Mouse (Mus musculus) CH12F3 (cell line): ENCODE measurements around the gene Ints11.

Experiments used
- in situ Hi-C: fragments of 300-500 bp; cut with MboI; formaldehyde crosslinking; loops from 2 replicates; pipeline ENCODE4 v1.14.3; 2020; ENCODE audit warnings: low sequenced_read_pairs

Gene Ints11

DNA sequence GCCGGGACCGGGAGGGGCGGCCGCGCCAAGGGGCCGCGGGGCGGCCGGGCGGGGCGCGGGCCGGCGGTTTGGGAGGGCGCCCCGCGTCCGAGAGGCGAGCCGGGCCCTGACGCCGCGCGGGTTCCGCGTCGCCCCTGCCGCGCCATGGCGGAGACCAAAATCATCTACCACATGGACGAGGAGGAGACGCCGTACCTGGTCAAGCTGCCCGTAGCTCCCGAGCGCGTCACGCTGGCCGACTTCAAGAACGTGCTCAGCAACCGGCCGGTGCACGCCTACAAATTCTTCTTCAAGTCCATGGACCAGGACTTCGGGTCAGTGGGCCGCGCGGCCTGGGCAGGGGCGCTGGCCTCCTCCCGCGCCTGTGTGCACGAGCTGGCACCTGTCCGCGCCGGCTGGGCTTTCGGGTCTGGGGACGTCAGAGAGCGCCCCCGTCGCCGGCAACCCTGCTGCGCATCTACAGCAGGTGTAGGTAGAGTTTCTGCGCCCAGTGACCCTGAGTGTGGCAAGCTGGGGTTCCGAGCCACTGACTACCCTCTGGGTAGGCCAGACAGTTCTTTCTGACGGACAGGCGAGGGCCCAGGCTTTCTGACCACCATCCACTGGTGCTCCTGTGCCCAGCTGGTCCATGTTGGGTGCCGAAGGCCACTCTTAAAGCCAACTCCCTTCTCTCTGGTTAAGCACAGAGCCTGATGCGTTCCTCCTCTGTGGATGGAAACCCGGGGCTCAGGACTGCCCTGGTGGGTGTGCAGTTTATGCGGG is 21.6 kb upstream of the Ints11 start:
- in situ Hi-C loops = no loop called here

- in situ Hi-C loops = no loop called here
Observed at GRCm38 (mm10) chr4:155848434-155849095, 20.8 kb upstream of the Ints11 start.

- in situ Hi-C loops = no loop called here
Observed at GRCm38 (mm10) chr4:155849391-155849790, 20.0 kb upstream of the Ints11 start.

DNA sequence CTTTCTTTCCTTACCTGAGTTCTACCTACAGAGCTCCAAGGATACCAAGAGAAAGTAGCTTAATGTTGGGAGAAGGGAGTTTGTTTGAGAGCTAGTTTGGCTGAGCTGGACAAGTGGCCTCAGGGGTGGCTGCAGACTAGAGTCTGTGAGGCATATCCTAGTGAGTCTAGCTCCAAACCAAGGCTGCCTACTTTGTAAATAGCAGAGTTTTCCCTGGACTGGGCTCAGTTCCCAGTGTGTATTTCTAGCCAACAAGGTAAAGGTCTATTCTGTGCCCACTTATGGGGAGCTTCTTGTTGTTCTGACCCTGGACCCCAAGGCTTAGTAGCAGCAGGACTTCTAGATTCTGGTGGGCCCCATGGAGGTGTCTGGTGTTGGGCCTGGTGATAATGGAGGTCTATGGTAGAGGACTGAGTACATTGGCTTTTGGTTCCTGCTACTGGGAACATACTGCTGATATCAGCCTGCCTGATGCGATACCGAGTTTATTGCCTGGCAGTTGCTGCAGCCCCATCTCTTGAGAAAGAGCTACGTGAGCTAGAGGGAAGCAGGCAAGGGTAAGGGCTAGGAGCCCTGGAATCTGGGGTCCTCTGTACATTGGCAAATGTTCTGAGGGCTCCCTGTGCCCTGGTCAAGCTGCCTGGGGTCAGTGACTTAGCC is 19.4 kb upstream of the Ints11 start:
- in situ Hi-C loops = no loop called here

DNA sequence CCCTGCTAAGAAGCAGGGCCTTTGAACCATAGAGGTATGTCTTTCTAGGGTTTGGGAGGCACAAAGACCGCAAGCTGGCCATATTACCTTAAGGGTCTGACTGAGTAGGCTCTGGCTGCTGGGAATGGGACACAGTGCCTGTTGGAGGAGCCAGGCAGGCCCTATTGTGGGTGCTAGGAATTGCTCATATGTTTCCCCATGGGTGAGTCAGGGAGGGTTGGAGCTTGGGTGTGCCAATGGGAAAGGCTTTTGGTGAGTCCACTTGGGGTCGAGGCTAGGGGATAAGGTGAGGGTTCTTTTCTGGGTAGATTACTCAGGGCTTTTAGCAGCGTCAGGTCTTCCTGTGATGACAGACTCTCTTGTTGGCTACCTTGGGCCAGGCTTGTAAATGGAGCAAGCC is 18.0 kb upstream of the Ints11 start:
- in situ Hi-C loops = no loop called here

DNA sequence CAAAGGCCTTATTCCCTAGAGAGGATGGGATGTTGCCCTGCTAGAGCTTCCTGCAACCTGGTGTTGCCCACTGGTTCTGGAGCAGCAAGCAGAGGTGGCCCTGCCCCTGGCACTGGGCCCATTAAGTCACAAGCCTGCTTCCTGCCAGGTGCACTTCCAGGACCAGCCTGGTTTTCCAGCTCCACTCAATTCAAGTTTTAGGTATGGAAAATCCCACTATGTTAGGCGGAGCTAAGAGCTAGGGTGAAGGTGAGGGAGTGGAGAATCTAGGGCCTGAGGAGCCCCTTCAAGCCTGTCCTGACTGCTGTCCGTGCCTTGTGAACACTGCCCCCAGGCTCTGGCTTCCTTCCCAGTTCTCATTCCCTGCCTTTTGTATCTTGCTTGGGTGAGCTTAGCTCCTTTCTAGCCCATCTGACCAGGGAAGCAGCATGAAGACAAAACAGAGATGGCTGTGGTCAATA is 17.4 kb upstream of the Ints11 start:
- in situ Hi-C loops = no loop called here

GRCm38 (mm10) chr4:155853421-155853820 is 15.9 kb upstream of the Ints11 start:
- in situ Hi-C loops = no loop called here

DNA sequence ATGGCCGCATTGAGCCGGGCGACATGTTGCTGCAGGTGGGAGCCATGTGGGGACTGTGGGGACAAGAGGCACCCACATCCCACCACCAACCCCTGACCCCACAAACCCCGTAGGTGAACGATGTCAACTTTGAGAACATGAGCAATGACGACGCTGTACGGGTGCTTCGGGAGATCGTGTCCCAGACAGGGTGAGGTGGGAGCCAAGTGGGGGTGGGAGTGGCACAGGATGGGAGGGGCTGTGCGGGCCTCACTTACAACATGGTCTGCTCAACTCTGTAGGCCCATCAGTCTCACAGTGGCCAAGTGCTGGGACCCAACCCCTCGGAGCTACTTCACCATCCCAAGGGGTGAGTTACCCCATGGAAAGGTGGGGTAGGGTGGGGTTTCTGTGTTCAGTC is 14.4 kb upstream of the Ints11 start:
- in situ Hi-C loops = no loop called here

GRCm38 (mm10) chr4:155856071-155856470 is 13.3 kb upstream of the Ints11 start:
- in situ Hi-C loops = no loop called here

DNA sequence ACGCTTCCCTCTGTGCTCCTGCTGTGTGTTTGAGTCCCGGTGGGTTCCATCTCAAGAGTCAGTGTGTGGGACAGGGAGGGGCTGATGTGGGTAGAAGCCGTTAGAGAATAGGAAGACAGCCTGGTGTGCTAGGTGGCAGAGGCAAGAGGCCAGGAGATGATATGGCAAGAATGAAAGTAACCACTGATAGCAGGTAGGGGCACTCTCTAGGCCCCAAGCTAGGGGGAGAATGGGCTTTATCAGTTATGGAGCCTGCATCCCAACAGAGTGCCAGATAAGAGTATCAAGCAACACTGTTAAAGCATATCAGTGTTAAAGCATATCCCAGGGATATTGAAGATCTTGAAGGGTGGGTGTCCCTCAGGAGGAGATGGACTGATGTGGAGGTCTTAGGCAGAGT is 12.5 kb upstream of the Ints11 start:
- in situ Hi-C loops = no loop called here

DNA sequence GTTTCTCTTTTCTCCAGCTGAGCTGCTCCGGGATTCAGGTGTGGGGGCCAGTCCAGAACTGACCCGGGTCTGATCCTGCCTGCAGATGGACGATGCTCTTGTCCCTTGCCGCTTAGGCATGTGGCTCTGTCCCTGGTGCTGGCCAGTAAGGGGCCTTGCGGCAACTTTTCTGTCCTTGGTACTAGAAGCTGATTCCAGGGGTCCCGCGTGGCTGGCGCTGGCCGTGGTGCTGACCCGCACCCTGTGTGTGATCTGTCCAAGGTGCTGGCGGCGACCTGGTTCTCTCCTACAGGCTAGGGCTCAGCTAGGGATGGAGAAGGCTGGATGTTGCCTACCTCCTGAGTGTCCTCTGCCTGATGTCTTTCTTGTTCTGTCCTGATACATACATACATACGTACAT is 10.0 kb upstream of the Ints11 start:
- in situ Hi-C loops = no loop called here

GRCm38 (mm10) chr4:155861787-155862186 is 7.6 kb upstream of the Ints11 start:
- in situ Hi-C loops = no loop called here

- in situ Hi-C loops = no loop called here
Observed at GRCm38 (mm10) chr4:155863001-155863400, 6.3 kb upstream of the Ints11 start, which contains the start of gene Tas1r3. Gene Tas1r3, minus strand, starts transcription at chr4:155863362.

GRCm38 (mm10) chr4:155868614-155869298 is 590 bp upstream of the Ints11 start:
- in situ Hi-C loops = no loop called here

DNA sequence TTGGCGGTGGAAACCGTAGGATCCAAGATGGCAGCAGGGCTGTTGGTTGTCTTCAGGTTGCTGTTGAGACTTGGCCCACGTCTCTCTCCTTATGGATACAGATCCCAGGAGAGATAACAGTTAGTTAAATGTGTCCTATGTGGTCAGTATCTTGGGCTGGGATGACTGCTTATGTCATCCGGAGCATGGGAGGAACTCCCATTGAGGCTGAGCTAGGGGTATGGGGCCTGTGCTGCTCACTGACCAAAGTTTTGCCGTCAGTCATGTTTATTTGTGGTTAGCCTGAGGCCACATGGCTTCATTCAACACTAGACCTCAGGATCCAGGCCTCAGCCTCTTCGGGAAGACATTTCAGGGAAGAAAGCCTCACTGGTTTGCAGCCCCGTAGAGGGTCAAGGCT is 2.1 kb downstream of the Ints11 start:
- in situ Hi-C loops = no loop called here

DNA sequence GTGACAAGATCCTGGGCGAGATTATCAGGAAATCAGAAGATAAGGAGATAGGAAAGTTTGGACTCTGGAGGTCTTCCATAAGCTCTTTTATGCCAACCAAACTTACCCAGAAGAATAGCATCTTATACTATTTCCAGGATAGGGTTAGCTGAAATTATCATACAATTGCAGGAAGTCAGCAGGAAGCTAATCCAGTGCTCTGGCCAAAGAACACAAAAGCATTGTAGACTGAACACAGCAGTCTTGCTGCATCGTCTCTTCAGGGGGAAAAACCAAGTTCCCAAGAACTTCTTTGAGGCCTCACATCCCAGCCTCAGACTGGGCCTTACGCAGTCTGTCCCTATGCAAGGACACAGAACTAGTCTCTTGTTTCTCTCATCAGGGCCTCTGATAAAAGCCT is 14.2 kb downstream of the Ints11 start:
- in situ Hi-C loops = no loop called here

DNA sequence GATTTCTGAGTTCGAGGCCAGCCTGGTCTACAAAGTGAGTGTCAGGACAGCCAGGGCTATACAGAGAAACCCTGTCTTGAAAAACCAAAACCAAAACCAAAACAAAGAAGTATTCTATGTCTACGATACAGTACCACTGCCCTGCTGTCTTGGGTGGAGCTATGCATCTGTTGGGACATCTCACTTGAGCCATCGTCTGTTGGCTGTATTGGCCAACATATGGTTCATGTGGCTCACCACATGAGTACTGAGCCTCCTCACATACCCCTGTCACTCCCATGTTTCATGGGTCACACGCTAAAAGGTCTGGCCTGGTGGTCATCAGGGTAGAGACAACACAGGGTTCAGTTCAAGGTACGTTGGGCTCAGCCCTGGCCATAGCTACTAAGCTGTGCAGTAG is 17.0 kb downstream of the Ints11 start:
- in situ Hi-C loops = no loop called here

DNA sequence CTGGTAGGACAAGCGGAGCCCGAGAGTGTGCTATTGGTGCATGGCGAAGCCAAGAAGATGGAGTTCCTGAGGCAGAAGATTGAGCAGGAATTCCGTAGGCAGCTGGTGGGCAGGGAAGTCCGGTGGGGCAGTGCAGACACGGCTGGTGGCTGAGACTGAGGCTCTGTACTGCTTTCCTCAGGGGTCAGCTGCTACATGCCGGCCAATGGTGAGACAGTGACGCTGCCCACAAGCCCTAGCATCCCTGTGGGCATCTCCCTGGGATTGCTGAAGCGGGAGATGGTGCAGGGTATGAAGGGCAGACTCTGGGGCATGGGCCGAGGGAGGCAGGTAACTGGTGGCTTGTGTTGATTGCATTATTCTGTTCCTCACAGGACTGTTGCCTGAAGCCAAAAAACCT is 18.3 kb downstream of the Ints11 start:
- in situ Hi-C loops = no loop called here

DNA sequence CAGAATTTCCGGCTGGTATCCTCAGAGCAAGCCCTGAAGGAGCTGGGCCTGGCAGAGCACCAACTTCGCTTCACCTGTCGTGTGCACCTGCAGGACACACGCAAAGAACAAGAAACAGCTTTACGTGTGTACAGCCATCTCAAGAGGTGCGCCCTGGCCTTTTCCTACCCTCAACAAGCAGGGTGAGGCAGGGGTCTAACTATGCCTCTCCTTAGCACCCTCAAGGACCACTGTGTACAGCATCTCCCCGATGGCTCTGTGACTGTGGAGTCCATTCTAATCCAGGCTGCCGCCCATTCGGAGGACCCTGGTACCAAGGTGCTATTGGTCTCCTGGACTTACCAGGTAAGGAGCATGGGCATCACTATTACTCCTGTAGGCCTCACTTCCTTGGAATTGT is 18.8 kb downstream of the Ints11 start:
- in situ Hi-C loops = no loop called here

DNA sequence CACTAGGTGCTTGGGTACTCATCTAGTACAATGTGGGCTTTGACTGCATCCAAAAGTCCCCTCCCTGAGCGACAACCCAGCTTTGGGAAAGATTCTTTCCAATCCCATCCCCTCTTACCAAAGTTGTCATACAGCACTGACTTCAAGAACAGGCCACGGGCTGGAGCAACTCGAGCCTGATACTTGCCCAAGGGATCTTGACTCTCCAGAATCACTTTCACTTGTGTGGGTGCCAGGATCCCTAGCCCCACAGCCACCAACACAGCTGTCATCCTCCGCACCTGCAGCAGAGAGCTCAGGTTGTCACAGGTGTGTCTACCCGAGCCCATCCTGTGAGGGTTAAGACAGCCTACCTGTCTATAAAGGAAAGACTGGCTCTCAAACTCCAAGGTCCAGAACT is 20.0 kb downstream of the Ints11 start:
- in situ Hi-C loops = no loop called here

DNA sequence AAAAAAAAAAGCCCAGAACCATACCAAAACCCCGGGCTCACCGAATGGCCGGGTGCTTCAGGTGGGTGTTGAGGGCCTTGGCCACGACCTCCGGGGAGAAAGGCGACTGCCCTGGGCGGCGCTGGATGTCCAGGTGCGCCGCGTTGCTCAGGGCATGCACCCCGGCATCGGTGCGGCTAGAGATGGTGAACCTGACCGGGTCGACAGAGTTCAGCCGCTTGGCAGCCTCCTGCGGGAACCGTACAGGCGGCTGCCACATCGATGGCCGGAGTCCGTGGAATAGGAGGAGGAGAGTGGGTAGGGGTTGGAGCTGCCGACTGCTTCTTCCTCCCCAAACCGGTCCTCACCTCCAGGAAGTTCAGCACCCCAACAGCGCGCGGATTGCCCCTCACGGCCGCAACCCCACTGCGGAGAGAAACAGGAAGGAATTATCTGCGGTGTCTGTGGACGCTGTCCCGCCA is 21.7 kb downstream of the Ints11 start:
- in situ Hi-C loops = no loop called here
